Mouse (Mus musculus): ENCODE results near the gene P4ha2. TPM values are rescaled to one million over a fixed set of nuclear protein-coding genes. Genes with fewer than 3 reads are reported as not detected.

P4ha2 gene
- polyA plus RNA-seq, 1 experiment: 16.6 TPM

DNA sequence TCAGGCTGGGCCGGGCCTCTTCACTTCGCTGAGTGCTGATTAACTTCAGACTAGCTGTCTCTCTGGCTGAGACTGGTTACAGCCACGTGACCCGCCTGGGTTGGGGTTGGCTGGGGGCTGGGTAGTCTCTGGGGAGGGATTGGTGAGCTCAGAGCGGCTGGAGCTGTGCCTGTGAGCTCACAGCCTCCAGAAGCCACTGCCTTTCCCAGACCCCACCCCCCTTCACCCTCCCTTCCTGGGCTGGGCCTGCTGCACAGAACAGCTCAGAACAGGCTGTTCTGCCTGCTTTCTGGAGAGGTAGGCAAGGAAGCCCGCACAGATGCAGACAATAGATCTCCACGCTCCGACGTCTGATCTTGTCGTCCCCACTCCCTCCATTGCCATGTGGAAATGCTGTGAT lies 13.0 kb downstream of the P4ha2 start:
- no peaks in the 10 kb centered on the region for H3K36me3 ChIP-seq (ENCODE audit: control insufficient read depth, insufficient read depth, low read length, poor library complexity, severe bottlenecking)
- H3K27ac ChIP-seq (ENCODE audit: insufficient read depth, low read length): no peak overlapping the region
- no peaks in the 10 kb centered on the region for H3K27me3 ChIP-seq (ENCODE audit: control insufficient read depth, insufficient read depth, low read length, poor library complexity, severe bottlenecking)
- H3K9me3 ChIP-seq (replicated peaks; ENCODE audit: control insufficient read depth, insufficient read depth, low read length, poor library complexity, severe bottlenecking): no peaks in the 10 kb centered on the region
- no peak for TF ChIP-seq CTCF (IDR thresholded peaks at IDR 0.05; ENCODE audit: low read depth, low read length)
- TF ChIP-seq POLR2A (IDR thresholded peaks at IDR 0.05; ENCODE audit: insufficient read depth, low read length): peak; percentile 18
- peak; percentile 44; the same call in 1 of the 2 replicates for TF ChIP-seq EP300 (IDR thresholded peaks at IDR 0.05; ENCODE audit: insufficient read depth, low read depth, low read length)
- H3K4me1 ChIP-seq (ENCODE audit: control insufficient read depth, insufficient read depth, low read length): no peaks in the 10 kb centered on the region
- no peak overlapping the region for H3K9ac ChIP-seq (ENCODE audit: low read depth, poor library complexity, severe bottlenecking)
- 0 out of 2 replicates have a peak overlapping the region, but pooled peaks have one; percentile 14 for H3K4me3 ChIP-seq (ENCODE audit: low read depth, low read length)

DNA sequence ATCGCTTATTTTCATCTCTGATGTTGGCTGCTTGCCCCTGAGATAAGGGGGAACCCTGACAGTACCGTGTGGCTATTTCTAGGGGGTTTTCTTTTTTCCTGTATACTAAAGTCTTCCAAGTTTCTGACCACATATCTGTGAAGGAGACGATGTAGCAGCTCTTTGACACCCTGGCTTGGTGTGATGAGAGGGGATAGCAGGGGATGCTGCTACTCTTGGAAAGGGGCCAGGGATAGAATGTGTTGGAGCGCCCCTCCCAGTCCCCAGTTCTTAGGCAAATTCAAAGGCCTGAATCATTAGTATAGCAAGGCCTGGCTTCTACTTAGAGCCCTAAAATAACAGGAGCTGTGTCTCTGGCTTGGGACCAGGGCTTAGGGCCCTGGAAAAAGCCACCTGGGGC lies 13.5 kb downstream of the P4ha2 start:
- H3K27me3 ChIP-seq (ENCODE audit: control insufficient read depth, insufficient read depth, low read length, poor library complexity, severe bottlenecking): no peaks in the 10 kb centered on the region
- no peak overlapping the region for H3K9ac ChIP-seq (ENCODE audit: low read depth, poor library complexity, severe bottlenecking)
- TF ChIP-seq EP300 (IDR thresholded peaks at IDR 0.05; ENCODE audit: insufficient read depth, low read depth, low read length) (no peak), POLR2A (IDR thresholded peaks at IDR 0.05; ENCODE audit: insufficient read depth, low read length) (no peak), CTCF (IDR thresholded peaks at IDR 0.05; ENCODE audit: low read depth, low read length) (no peak)
- 0 out of 2 replicates have a peak overlapping the region, but pooled peaks have one; percentile 14 for H3K4me3 ChIP-seq (ENCODE audit: low read depth, low read length)
- no peaks in the 10 kb centered on the region for H3K9me3 ChIP-seq (replicated peaks; ENCODE audit: control insufficient read depth, insufficient read depth, low read length, poor library complexity, severe bottlenecking)
- H3K36me3 ChIP-seq (ENCODE audit: control insufficient read depth, insufficient read depth, low read length, poor library complexity, severe bottlenecking): no peaks in the 10 kb centered on the region
- H3K4me1 ChIP-seq (ENCODE audit: control insufficient read depth, insufficient read depth, low read length): no peaks in the 10 kb centered on the region
- H3K27ac ChIP-seq (ENCODE audit: insufficient read depth, low read length): no peak overlapping the region

DNA sequence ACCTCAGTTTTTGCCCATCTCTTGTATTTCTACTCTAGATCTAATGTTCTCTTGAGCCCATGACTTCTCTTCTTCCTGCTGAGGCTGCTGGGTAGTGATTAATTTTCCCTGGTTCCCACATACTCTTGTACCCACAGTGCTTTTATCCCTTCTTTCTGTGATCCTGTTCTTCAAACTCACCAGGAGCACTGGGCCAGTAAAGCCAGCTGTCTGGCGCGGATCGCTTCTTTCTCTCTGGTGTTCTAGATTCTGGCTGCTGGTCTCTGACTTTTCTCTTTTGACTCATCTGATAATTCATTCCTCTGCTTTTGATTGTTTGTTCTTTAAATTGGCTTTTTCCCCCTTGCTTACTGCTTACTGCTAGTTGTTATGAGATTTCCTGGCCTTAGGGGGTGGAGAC lies 14.9 kb downstream of the P4ha2 start:
- Histone ChIP-seq H3K27me3 (ENCODE audit: control insufficient read depth, insufficient read depth, low read length, poor library complexity, severe bottlenecking) (no peaks in the 10 kb centered on the region), H3K9ac (ENCODE audit: low read depth, poor library complexity, severe bottlenecking) (no peak overlapping the region), H3K9me3 (replicated peaks; ENCODE audit: control insufficient read depth, insufficient read depth, low read length, poor library complexity, severe bottlenecking) (no peaks in the 10 kb centered on the region), H3K27ac (ENCODE audit: insufficient read depth, low read length) (no peak overlapping the region), H3K4me3 (ENCODE audit: low read depth, low read length) (no peak overlapping the region), H3K36me3 (ENCODE audit: control insufficient read depth, insufficient read depth, low read length, poor library complexity, severe bottlenecking) (no peaks in the 10 kb centered on the region), H3K4me1 (ENCODE audit: control insufficient read depth, insufficient read depth, low read length) (no peaks in the 10 kb centered on the region)
- TF ChIP-seq CTCF (IDR thresholded peaks at IDR 0.05; ENCODE audit: low read depth, low read length) (no peak), POLR2A (IDR thresholded peaks at IDR 0.05; ENCODE audit: insufficient read depth, low read length) (no peak), EP300 (IDR thresholded peaks at IDR 0.05; ENCODE audit: insufficient read depth, low read depth, low read length) (no peak)

- no peak overlapping the region for H3K4me3 ChIP-seq (ENCODE audit: low read depth, low read length)
- H3K36me3 ChIP-seq (ENCODE audit: control insufficient read depth, insufficient read depth, low read length, poor library complexity, severe bottlenecking): no peaks in the 10 kb centered on the region
- H3K27me3 ChIP-seq (ENCODE audit: control insufficient read depth, insufficient read depth, low read length, poor library complexity, severe bottlenecking): no peaks in the 10 kb centered on the region
- no peak for TF ChIP-seq EP300 (IDR thresholded peaks at IDR 0.05; ENCODE audit: insufficient read depth, low read depth, low read length)
- TF ChIP-seq POLR2A (IDR thresholded peaks at IDR 0.05; ENCODE audit: insufficient read depth, low read length): no peak
- no peak for TF ChIP-seq CTCF (IDR thresholded peaks at IDR 0.05; ENCODE audit: low read depth, low read length)
- H3K27ac ChIP-seq (ENCODE audit: insufficient read depth, low read length): no peak overlapping the region
- H3K4me1 ChIP-seq (ENCODE audit: control insufficient read depth, insufficient read depth, low read length): no peaks in the 10 kb centered on the region
- H3K9me3 ChIP-seq (replicated peaks; ENCODE audit: control insufficient read depth, insufficient read depth, low read length, poor library complexity, severe bottlenecking): no peaks in the 10 kb centered on the region
- no peak overlapping the region for H3K9ac ChIP-seq (ENCODE audit: low read depth, poor library complexity, severe bottlenecking)
Measured at GRCm38 (mm10) chr11:54115301-54115700, 15.4 kb downstream of the P4ha2 start.

GRCm38 (mm10) chr11:54115911-54116310 lies 16.0 kb downstream of the P4ha2 start:
- Histone ChIP-seq H3K27me3 (ENCODE audit: control insufficient read depth, insufficient read depth, low read length, poor library complexity, severe bottlenecking) (no peaks in the 10 kb centered on the region), H3K9me3 (replicated peaks; ENCODE audit: control insufficient read depth, insufficient read depth, low read length, poor library complexity, severe bottlenecking) (no peaks in the 10 kb centered on the region), H3K9ac (ENCODE audit: low read depth, poor library complexity, severe bottlenecking) (no peak overlapping the region)

DNA sequence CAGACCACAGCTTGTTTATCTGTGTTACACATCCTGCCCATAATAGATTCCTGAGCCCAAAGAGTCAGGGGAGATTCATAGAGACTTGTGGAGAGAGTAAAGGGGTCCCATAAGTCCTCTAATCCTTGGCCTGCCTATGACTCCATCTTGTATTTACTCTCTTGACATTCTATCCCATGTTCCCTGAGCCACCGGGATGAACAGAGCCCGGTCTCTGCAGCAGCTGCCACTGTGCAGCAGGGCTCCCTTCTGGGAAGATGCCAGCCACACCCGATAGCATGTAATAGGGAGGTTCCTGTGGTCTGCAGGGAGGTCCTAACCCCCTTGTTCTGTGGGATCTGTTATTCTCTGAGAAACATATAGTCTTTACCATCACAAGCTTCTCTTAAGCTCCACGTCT lies 16.5 kb downstream of the P4ha2 start:
- no peak overlapping the region for H3K9ac ChIP-seq (ENCODE audit: low read depth, poor library complexity, severe bottlenecking)
- no peaks in the 10 kb centered on the region for H3K4me1 ChIP-seq (ENCODE audit: control insufficient read depth, insufficient read depth, low read length)
- H3K27me3 ChIP-seq (ENCODE audit: control insufficient read depth, insufficient read depth, low read length, poor library complexity, severe bottlenecking): no peaks in the 10 kb centered on the region
- no peaks in the 10 kb centered on the region for H3K9me3 ChIP-seq (replicated peaks; ENCODE audit: control insufficient read depth, insufficient read depth, low read length, poor library complexity, severe bottlenecking)
- no peaks in the 10 kb centered on the region for H3K36me3 ChIP-seq (ENCODE audit: control insufficient read depth, insufficient read depth, low read length, poor library complexity, severe bottlenecking)
- H3K27ac ChIP-seq (ENCODE audit: insufficient read depth, low read length): no peak overlapping the region
- TF ChIP-seq CTCF (IDR thresholded peaks at IDR 0.05; ENCODE audit: low read depth, low read length) (no peak), EP300 (IDR thresholded peaks at IDR 0.05; ENCODE audit: insufficient read depth, low read depth, low read length) (no peak), POLR2A (IDR thresholded peaks at IDR 0.05; ENCODE audit: insufficient read depth, low read length) (no peak)
- H3K4me3 ChIP-seq (ENCODE audit: low read depth, low read length): no peak overlapping the region

More at GRCm38 (mm10) chr11:54115911-54116310, 16.0 kb downstream of the P4ha2 start:
- Histone ChIP-seq H3K4me1 (ENCODE audit: control insufficient read depth, insufficient read depth, low read length) (no peaks in the 10 kb centered on the region), H3K4me3 (ENCODE audit: low read depth, low read length) (no peak overlapping the region), H3K36me3 (ENCODE audit: control insufficient read depth, insufficient read depth, low read length, poor library complexity, severe bottlenecking) (no peaks in the 10 kb centered on the region), H3K27ac (ENCODE audit: insufficient read depth, low read length) (no peak overlapping the region)
- TF ChIP-seq POLR2A (IDR thresholded peaks at IDR 0.05; ENCODE audit: insufficient read depth, low read length) (no peak), EP300 (IDR thresholded peaks at IDR 0.05; ENCODE audit: insufficient read depth, low read depth, low read length) (no peak), CTCF (IDR thresholded peaks at IDR 0.05; ENCODE audit: low read depth, low read length) (no peak)
